Mouse (Mus musculus): Measurements from ENCODE around the gene Psmb6. TPM values are rescaled to one million over a fixed set of nuclear protein-coding genes. Genes with fewer than 3 reads are reported as not detected.

Psmb6 gene
- polyA plus RNA-seq, 1 experiment: 658 TPM

DNA sequence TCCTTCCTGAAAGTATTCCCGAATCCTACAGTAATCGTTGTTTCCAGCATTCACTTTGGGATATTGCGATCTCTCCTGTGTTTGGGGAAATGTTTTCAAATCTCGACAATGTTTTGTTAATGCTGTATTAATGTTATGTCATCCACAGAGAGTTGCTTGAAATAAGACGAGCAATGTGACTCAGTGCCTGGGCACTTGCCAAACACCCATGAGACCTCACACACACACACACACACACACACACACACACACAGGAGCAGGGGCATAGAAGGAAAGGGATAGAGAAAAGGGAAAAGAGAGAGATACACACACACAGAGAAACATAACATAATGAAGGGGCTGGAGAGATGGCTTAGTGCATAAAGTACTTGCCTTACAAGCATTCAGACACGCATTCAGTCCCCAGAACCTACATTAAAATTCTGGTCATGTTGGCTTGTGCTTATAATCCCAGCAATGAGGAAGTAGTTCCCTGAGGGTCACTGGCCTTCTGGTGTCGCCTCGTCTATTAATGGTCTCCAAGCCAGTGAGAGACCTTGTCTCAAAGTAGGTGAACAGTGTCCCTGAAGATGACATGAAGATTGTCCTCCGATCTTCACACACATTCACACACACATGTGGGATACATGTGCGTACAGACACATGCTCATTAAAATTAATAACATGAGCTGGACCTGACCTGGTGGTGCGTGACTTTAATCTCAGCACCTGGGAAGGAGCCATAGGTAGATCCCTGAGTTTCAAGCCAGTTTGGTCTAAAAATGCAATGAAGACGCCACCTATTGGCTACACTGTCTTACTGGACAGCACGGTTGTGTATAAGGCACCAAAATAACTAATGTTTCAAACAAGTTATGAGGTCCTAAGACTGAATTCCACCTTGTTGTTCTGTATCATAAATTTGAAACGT is 25.3 kb upstream of the Psmb6 start:
- Histone ChIP-seq H3K36me3 (ENCODE audit: control insufficient read depth, insufficient read depth) (no peaks in the 10 kb centered on the region), H3K79me3 (ENCODE audit: low read depth) (no peaks in the 10 kb centered on the region), H3K4me3 (ENCODE audit: insufficient read depth, poor library complexity, severe bottlenecking) (no peak overlapping the region), H3K27me3 (ENCODE audit: control insufficient read depth, insufficient read depth, insufficient read length) (no peaks in the 10 kb centered on the region), H3K79me2 (ENCODE audit: control insufficient read depth, insufficient read depth) (no peaks in the 10 kb centered on the region), H3ac (ENCODE audit: control insufficient read depth, insufficient read length, low read depth) (no peak overlapping the region)
- TF ChIP-seq MAX (IDR thresholded peaks at IDR 0.05) (no peak), CEBPB (IDR thresholded peaks at IDR 0.05; ENCODE audit: low read depth) (no peak), MYOG (IDR thresholded peaks at IDR 0.05; ENCODE audit: control insufficient read depth, extremely low read depth, insufficient read length) (no peak), MYOD1 (IDR thresholded peaks at IDR 0.05; ENCODE audit: control insufficient read depth, insufficient read length, low read depth) (no peak), CTCF (IDR thresholded peaks at IDR 0.05; ENCODE audit: control insufficient read depth, insufficient read depth, insufficient read length) (no peak), USF1 (IDR thresholded peaks at IDR 0.05; ENCODE audit: low read depth) (no peak), FOSL1 (IDR thresholded peaks at IDR 0.05; ENCODE audit: insufficient read depth, low read length, poor library complexity, severe bottlenecking) (no peak)

DNA sequence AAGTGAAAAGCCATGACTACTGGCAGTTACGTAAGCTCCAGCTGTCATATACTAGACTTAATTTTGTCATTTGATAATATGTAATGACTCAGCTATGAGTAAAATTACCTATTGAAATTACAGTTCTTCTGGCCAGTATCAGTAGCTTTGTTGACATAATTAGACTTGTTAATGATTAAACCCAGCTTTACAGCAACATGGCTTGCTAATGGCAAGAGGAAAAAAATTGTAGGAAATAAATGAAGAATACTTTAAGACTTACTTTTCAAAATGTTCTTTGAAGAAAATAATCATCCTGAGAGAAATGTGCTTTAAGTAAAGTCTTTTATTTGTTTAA is 24.7 kb upstream of the Psmb6 start:
- TF ChIP-seq MAX (IDR thresholded peaks at IDR 0.05) (no peak), CTCF (IDR thresholded peaks at IDR 0.05; ENCODE audit: control insufficient read depth, insufficient read depth, insufficient read length) (no peak), MYOD1 (IDR thresholded peaks at IDR 0.05; ENCODE audit: control insufficient read depth, insufficient read length, low read depth) (no peak), USF1 (IDR thresholded peaks at IDR 0.05; ENCODE audit: low read depth) (no peak), FOSL1 (IDR thresholded peaks at IDR 0.05; ENCODE audit: insufficient read depth, low read length, poor library complexity, severe bottlenecking) (no peak), MYOG (IDR thresholded peaks at IDR 0.05; ENCODE audit: control insufficient read depth, extremely low read depth, insufficient read length) (no peak), CEBPB (IDR thresholded peaks at IDR 0.05; ENCODE audit: low read depth) (no peak)

DNA sequence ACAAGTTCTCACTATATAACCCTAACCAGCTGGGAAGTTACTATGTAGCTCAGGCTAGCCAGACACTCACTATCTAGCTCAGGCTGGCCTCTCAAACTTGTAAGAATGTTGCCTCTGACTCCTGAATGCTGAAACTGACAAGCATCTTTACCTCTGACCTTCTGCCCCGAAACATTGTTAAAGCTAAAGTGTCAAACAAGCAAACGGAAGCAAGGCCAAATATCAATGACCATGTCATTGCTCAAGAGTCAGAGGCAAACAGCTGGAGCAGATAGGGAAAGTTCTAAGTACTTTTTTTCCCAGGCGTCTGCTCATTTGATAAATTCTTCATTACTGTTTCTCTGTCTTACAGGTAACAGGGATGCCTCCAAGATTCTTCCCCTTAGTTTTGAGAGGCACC is 23.1 kb upstream of the Psmb6 start:
- peaks cover 5% of the 10 kb centered on the region for H3K27me3 ChIP-seq (ENCODE audit: control insufficient read depth, insufficient read depth, insufficient read length)
- no peaks in the 10 kb centered on the region for H3K36me3 ChIP-seq (ENCODE audit: control insufficient read depth, insufficient read depth)
- H3K79me3 ChIP-seq (ENCODE audit: low read depth): no peaks in the 10 kb centered on the region
- no peak for TF ChIP-seq USF1 (IDR thresholded peaks at IDR 0.05; ENCODE audit: low read depth)
- TF ChIP-seq FOSL1 (IDR thresholded peaks at IDR 0.05; ENCODE audit: insufficient read depth, low read length, poor library complexity, severe bottlenecking): no peak
- no peak for TF ChIP-seq CEBPB (IDR thresholded peaks at IDR 0.05; ENCODE audit: low read depth)
- TF ChIP-seq MYOG (IDR thresholded peaks at IDR 0.05; ENCODE audit: control insufficient read depth, extremely low read depth, insufficient read length): no peak
- TF ChIP-seq CTCF (IDR thresholded peaks at IDR 0.05; ENCODE audit: control insufficient read depth, insufficient read depth, insufficient read length): no peak
- no peak for TF ChIP-seq MAX (IDR thresholded peaks at IDR 0.05)
- no peaks in the 10 kb centered on the region for H3K79me2 ChIP-seq (ENCODE audit: control insufficient read depth, insufficient read depth)
- H3ac ChIP-seq (ENCODE audit: control insufficient read depth, insufficient read length, low read depth): no peak overlapping the region
- H3K4me3 ChIP-seq (ENCODE audit: insufficient read depth, poor library complexity, severe bottlenecking): no peak overlapping the region

More for the DNA sequence above, 24.7 kb upstream of the Psmb6 start:
- Histone ChIP-seq H3K36me3 (ENCODE audit: control insufficient read depth, insufficient read depth) (no peaks in the 10 kb centered on the region), H3K4me3 (ENCODE audit: insufficient read depth, poor library complexity, severe bottlenecking) (no peak overlapping the region), H3K79me2 (ENCODE audit: control insufficient read depth, insufficient read depth) (no peaks in the 10 kb centered on the region), H3K79me3 (ENCODE audit: low read depth) (no peaks in the 10 kb centered on the region), H3ac (ENCODE audit: control insufficient read depth, insufficient read length, low read depth) (no peak overlapping the region), H3K27me3 (ENCODE audit: control insufficient read depth, insufficient read depth, insufficient read length) (peaks cover 2% of the 10 kb centered on the region)

DNA sequence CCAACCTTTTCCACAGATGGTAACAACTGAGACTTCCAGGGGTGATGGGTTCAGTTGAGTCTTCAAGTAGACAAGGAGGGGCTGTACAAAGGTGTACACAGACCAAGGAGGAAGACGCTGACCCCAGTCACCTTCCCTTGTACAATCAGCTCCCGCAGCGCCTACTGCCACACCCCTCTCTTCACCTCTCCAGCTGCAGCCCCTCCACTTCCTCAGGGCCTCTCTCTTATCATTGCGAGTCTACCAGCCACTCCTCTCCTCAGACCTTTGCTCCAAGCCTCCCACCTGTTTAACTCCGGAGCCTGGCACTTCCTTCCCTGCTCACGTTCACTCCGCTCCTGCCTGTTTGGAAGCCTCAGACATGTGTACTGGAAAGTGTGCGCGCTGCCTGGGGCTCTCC is 20.2 kb upstream of the Psmb6 start, which contains the start of gene Tm4sf5:
TSS of gene Tm4sf5 (plus strand) at position 275 of the 400 bp plus-strand sequence.
- Histone ChIP-seq H3K79me3 (ENCODE audit: low read depth) (no peaks in the 10 kb centered on the region), H3K4me3 (ENCODE audit: insufficient read depth, poor library complexity, severe bottlenecking) (no peak within 1 kb of the TSS), H3ac (ENCODE audit: control insufficient read depth, insufficient read length, low read depth) (no peak within 1 kb of the TSS), H3K79me2 (ENCODE audit: control insufficient read depth, insufficient read depth) (no peaks in the 10 kb centered on the region), H3K36me3 (ENCODE audit: control insufficient read depth, insufficient read depth) (no peaks in the 10 kb centered on the region), H3K27me3 (ENCODE audit: control insufficient read depth, insufficient read depth, insufficient read length) (peaks cover 28% of the 10 kb centered on the region)
- TF ChIP-seq MYOG (IDR thresholded peaks at IDR 0.05; ENCODE audit: control insufficient read depth, extremely low read depth, insufficient read length): no peak
- TF ChIP-seq CEBPB (IDR thresholded peaks at IDR 0.05; ENCODE audit: low read depth): no peak
- no peak for TF ChIP-seq USF1 (IDR thresholded peaks at IDR 0.05; ENCODE audit: low read depth)
- TF ChIP-seq MAX (IDR thresholded peaks at IDR 0.05): no peak
- no peak for TF ChIP-seq MYOD1 (IDR thresholded peaks at IDR 0.05; ENCODE audit: control insufficient read depth, insufficient read length, low read depth)

DNA sequence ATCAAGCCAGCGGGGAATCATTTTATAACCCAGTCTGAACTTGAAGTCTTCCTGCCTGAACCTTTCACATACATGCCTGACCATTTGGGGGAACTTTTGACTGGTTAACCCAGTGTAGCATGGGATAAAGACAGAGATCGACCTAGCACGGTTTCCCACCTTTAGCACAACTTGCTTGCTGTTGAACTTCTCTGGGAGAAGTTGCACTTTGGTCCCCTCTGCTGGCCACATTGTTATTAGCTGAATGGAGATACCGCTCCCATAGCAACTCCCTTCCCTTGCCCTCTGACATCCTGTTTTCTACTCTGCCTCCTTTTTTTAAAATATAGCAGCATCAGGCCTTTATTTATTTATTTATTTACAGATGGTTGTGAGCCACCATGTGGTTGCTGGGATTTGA is 18.8 kb upstream of the Psmb6 start:
- no peaks in the 10 kb centered on the region for H3K79me2 ChIP-seq (ENCODE audit: control insufficient read depth, insufficient read depth)

More for the DNA sequence above, 18.8 kb upstream of the Psmb6 start:
- TF ChIP-seq CEBPB (IDR thresholded peaks at IDR 0.05; ENCODE audit: low read depth) (no peak), CTCF (IDR thresholded peaks at IDR 0.05; ENCODE audit: control insufficient read depth, insufficient read depth, insufficient read length) (peak; percentile 44), USF1 (IDR thresholded peaks at IDR 0.05; ENCODE audit: low read depth) (no peak), MYOD1 (IDR thresholded peaks at IDR 0.05; ENCODE audit: control insufficient read depth, insufficient read length, low read depth) (no peak), MYOG (IDR thresholded peaks at IDR 0.05; ENCODE audit: control insufficient read depth, extremely low read depth, insufficient read length) (no peak), MAX (IDR thresholded peaks at IDR 0.05) (peak; percentile 50), FOSL1 (IDR thresholded peaks at IDR 0.05; ENCODE audit: insufficient read depth, low read length, poor library complexity, severe bottlenecking) (no peak)
- H3K79me3 ChIP-seq (ENCODE audit: low read depth): no peaks in the 10 kb centered on the region
- H3K4me3 ChIP-seq (ENCODE audit: insufficient read depth, poor library complexity, severe bottlenecking): no peak overlapping the region
- H3K36me3 ChIP-seq (ENCODE audit: control insufficient read depth, insufficient read depth): no peaks in the 10 kb centered on the region
- peaks cover 36% of the 10 kb centered on the region for H3K27me3 ChIP-seq (ENCODE audit: control insufficient read depth, insufficient read depth, insufficient read length)
- H3ac ChIP-seq (ENCODE audit: control insufficient read depth, insufficient read length, low read depth): no peak overlapping the region

Data from C2C12 (cell line).